Mouse (Mus musculus): ENCODE results near the gene Smox. TPM values are rescaled to one million over a fixed set of nuclear protein-coding genes. Genes with fewer than 3 reads are reported as not detected.

The Smox gene
- polyA plus RNA-seq, 1 experiment from 2014 or later = 63.3 TPM

- Histone ChIP-seq H3K9me3 (no peaks in the 10 kb centered on the region), H3K27me3 (no peaks in the 10 kb centered on the region), H3K27ac (replicated peaks) (no peak overlapping the region), H3K36me3 (no peaks in the 10 kb centered on the region), H3K4me1 (peaks cover 30% of the 10 kb centered on the region), H3K9ac (replicated peaks) (no peak overlapping the region), H3K4me3 (no peak overlapping the region), H3K4me2 (replicated peaks) (no peak overlapping the region)
- 77% methylated on average over 5 of the region's 5 CpGs for WGBS
- no peak for ATAC-seq (replicated peaks)
Observed at GRCm38 (mm10) chr2:131499290-131499845, 8.1 kb downstream of the Smox start.

- Histone ChIP-seq H3K36me3 (no peaks in the 10 kb centered on the region), H3K4me2 (replicated peaks) (no peak overlapping the region), H3K4me1 (peaks cover 27% of the 10 kb centered on the region), H3K4me3 (no peak overlapping the region), H3K9ac (replicated peaks) (no peak overlapping the region), H3K9me3 (no peaks in the 10 kb centered on the region), H3K27ac (replicated peaks) (peak overlapping the region; percentile 38; the same call in 1 of the 2 replicates), H3K27me3 (no peaks in the 10 kb centered on the region)
- ATAC-seq (replicated peaks) = peak; percentile 47
- 31% methylated on average over 5 of the region's 5 CpGs for WGBS
Observed at GRCm38 (mm10) chr2:131501886-131502285, 10.6 kb downstream of the Smox start.

GRCm38 (mm10) chr2:131502561-131502960 lies 11.3 kb downstream of the Smox start:
- Histone ChIP-seq H3K4me1 (peaks cover 32% of the 10 kb centered on the region), H3K4me3 (no peak overlapping the region), H3K9ac (replicated peaks) (no peak overlapping the region), H3K4me2 (replicated peaks) (no peak overlapping the region), H3K27ac (replicated peaks) (0 out of 2 replicates have a peak overlapping the region, but pooled peaks have one; percentile 12), H3K9me3 (no peaks in the 10 kb centered on the region), H3K27me3 (no peaks in the 10 kb centered on the region), H3K36me3 (no peaks in the 10 kb centered on the region)
- no peak for ATAC-seq (replicated peaks)
- WGBS = 78% methylated on average over 5 of the region's 5 CpGs

- Histone ChIP-seq H3K4me1 (peaks cover 47% of the 10 kb centered on the region), H3K9ac (replicated peaks) (no peak overlapping the region), H3K9me3 (no peaks in the 10 kb centered on the region), H3K27ac (replicated peaks) (no peak overlapping the region), H3K4me3 (no peak overlapping the region), H3K4me2 (replicated peaks) (no peak overlapping the region), H3K36me3 (no peaks in the 10 kb centered on the region), H3K27me3 (no peaks in the 10 kb centered on the region)
- ATAC-seq (replicated peaks) = no peak
Observed at GRCm38 (mm10) chr2:131505431-131505830, 14.1 kb downstream of the Smox start.

GRCm38 (mm10) chr2:131506358-131506757 lies 15.1 kb downstream of the Smox start:
- Histone ChIP-seq H3K4me1 (peaks cover 45% of the 10 kb centered on the region), H3K9ac (replicated peaks) (no peak overlapping the region), H3K27ac (replicated peaks) (peak overlapping the region; percentile 78), H3K27me3 (no peaks in the 10 kb centered on the region), H3K9me3 (no peaks in the 10 kb centered on the region), H3K4me2 (replicated peaks) (no peak overlapping the region), H3K36me3 (no peaks in the 10 kb centered on the region), H3K4me3 (no peak overlapping the region)
- ATAC-seq (replicated peaks) = peak; percentile 83
- 4% methylated on average over 3 of the region's 3 CpGs for WGBS

- no peak for ATAC-seq (replicated peaks)
- no peak overlapping the region for H3K9ac ChIP-seq (replicated peaks)
Observed at GRCm38 (mm10) chr2:131508501-131508900, 17.2 kb downstream of the Smox start.

GRCm38 (mm10) chr2:131509671-131510313 lies 18.5 kb downstream of the Smox start:
- H3K4me3 ChIP-seq = no peak overlapping the region
- ATAC-seq (replicated peaks) = peak; percentile 38; the same call in 1 of the 2 replicates
- H3K27me3 ChIP-seq = no peaks in the 10 kb centered on the region
- H3K9me3 ChIP-seq = no peaks in the 10 kb centered on the region
- H3K27ac ChIP-seq (replicated peaks) = no peak overlapping the region
- H3K9ac ChIP-seq (replicated peaks) = no peak overlapping the region
- 25% methylated on average over 17 of the region's 17 CpGs for WGBS
- no peaks in the 10 kb centered on the region for H3K36me3 ChIP-seq
- peak overlapping the region; percentile 37 for H3K4me2 ChIP-seq (replicated peaks)
- H3K4me1 ChIP-seq = peaks cover 46% of the 10 kb centered on the region

More at GRCm38 (mm10) chr2:131508501-131508900, 17.2 kb downstream of the Smox start:
- Histone ChIP-seq H3K4me3 (no peak overlapping the region), H3K36me3 (no peaks in the 10 kb centered on the region), H3K4me2 (replicated peaks) (no peak overlapping the region), H3K27ac (replicated peaks) (no peak overlapping the region), H3K9me3 (no peaks in the 10 kb centered on the region), H3K27me3 (no peaks in the 10 kb centered on the region), H3K4me1 (peaks cover 36% of the 10 kb centered on the region)
- WGBS = 43% methylated on average over 2 of the region's 2 CpGs

- Histone ChIP-seq H3K9me3 (no peaks in the 10 kb centered on the region), H3K36me3 (no peaks in the 10 kb centered on the region), H3K27me3 (no peaks in the 10 kb centered on the region), H3K4me1 (peaks cover 46% of the 10 kb centered on the region), H3K4me3 (no peak overlapping the region), H3K4me2 (replicated peaks) (no peak overlapping the region), H3K9ac (replicated peaks) (no peak overlapping the region), H3K27ac (replicated peaks) (no peak overlapping the region; the same call in 1 of the 2 replicates)
- ATAC-seq (replicated peaks) = no peak
- WGBS = 66% methylated on average over 5 of the region's 5 CpGs
Observed at GRCm38 (mm10) chr2:131510531-131510930, 19.2 kb downstream of the Smox start.

GRCm38 (mm10) chr2:131513477-131513876 lies 22.2 kb downstream of the Smox start:
- no peak overlapping the region for H3K9ac ChIP-seq (replicated peaks)
- no peak overlapping the region for H3K4me3 ChIP-seq
- H3K27ac ChIP-seq (replicated peaks) = 0 out of 2 replicates have a peak overlapping the region, but pooled peaks have one; percentile 25
- WGBS = 16% methylated on average over 2 of the region's 2 CpGs
- H3K4me1 ChIP-seq = peaks cover 29% of the 10 kb centered on the region
- H3K4me2 ChIP-seq (replicated peaks) = no peak overlapping the region
- peak; percentile 51 for ATAC-seq (replicated peaks)
- no peaks in the 10 kb centered on the region for H3K27me3 ChIP-seq
- H3K9me3 ChIP-seq = no peaks in the 10 kb centered on the region
- H3K36me3 ChIP-seq = 0 out of 2 replicates have a peak, but pooled peaks cover 3% of the 10 kb centered on the region

- Histone ChIP-seq H3K4me2 (replicated peaks) (no peak overlapping the region), H3K9me3 (no peaks in the 10 kb centered on the region), H3K36me3 (0 out of 2 replicates have a peak, but pooled peaks cover 3% of the 10 kb centered on the region), H3K4me3 (no peak overlapping the region), H3K9ac (replicated peaks) (no peak overlapping the region), H3K27me3 (no peaks in the 10 kb centered on the region), H3K4me1 (peaks cover 28% of the 10 kb centered on the region), H3K27ac (replicated peaks) (0 out of 2 replicates have a peak overlapping the region, but pooled peaks have one; percentile 25)
- ATAC-seq (replicated peaks) = no peak
- WGBS = 84% methylated on average over 4 of the region's 4 CpGs
Observed at GRCm38 (mm10) chr2:131514055-131514621, 22.8 kb downstream of the Smox start.

GRCm38 (mm10) chr2:131517550-131517949 lies 26.3 kb downstream of the Smox start:
- Histone ChIP-seq H3K36me3 (peaks cover 13% of the 10 kb centered on the region), H3K9me3 (no peaks in the 10 kb centered on the region), H3K4me1 (peaks cover 14% of the 10 kb centered on the region), H3K4me3 (no peak overlapping the region), H3K4me2 (replicated peaks) (no peak overlapping the region), H3K9ac (replicated peaks) (no peak overlapping the region), H3K27ac (replicated peaks) (no peak overlapping the region), H3K27me3 (no peaks in the 10 kb centered on the region)
- WGBS = 94% methylated on average over 4 of the region's 4 CpGs
- no peak for ATAC-seq (replicated peaks)

- Histone ChIP-seq H3K9me3 (no peaks in the 10 kb centered on the region), H3K4me2 (replicated peaks) (no peak overlapping the region), H3K4me3 (no peak overlapping the region), H3K4me1 (peaks cover 7% of the 10 kb centered on the region), H3K9ac (replicated peaks) (no peak overlapping the region), H3K36me3 (peaks cover 13% of the 10 kb centered on the region), H3K27ac (replicated peaks) (no peak overlapping the region), H3K27me3 (no peaks in the 10 kb centered on the region)
- ATAC-seq (replicated peaks) = no peak
- WGBS = 68% methylated on average over 3 of the region's 3 CpGs
Observed at GRCm38 (mm10) chr2:131518790-131519189, 27.5 kb downstream of the Smox start.

All from forebrain, embryonic 15.5 days (tissue).